Mouse (Mus musculus) embryo, embryonic 9.5 days (tissue): ENCODE data around the gene Sgce.
"Not testable (repeated sequence)": the region's sequence is repeated elsewhere in the genome, so short reads cannot be mapped to it uniquely, and the experiment has no call there.

Experiments
- DNase-seq: peaks from one replicate; pipeline ENCODE4 v3.0.0-alpha.2; 2017; ENCODE audit errors: extremely low spot score

Gene Sgce

DNA sequence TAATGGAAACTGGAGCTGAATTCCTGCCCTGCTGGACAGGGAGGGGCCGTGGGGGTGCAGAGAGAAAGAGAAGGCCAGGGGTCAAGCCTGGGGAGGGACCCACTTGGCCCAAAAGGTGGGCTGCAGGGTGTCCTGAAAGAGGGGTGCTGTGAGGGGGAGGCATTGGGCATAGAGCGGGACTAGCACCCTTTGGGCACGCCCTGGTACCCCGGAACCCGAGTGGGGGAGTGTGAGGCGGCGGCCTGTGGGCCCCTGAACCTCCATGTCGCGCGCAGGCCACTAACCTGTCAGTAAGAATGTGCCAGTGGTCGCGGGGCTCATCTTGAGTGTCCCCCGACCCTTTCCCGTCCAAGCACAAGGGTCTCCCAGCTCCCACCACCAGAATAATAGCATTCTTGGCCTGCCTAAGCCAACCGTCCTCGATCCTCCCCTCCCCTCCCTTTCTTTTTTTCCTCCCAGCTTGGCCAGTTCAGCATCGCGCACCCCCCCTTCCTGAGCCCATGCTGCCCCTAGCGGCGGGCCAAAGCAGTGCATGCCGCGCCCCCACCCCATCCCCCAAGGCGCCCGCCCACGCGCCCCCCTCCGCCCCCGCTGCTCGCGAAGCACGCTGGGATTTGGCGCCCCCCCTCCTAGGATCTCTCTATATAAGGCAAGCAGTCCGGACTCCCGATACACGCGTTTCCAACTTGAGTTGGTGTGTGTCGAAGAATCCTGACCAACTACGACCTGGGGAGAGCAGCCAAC lies at the start of gene Sgce, which contains the start of gene Peg10:
Sgce (minus strand) TSS at position 512 of the 744 bp plus-strand sequence.
Peg10 (plus strand) TSS at position 611 of the 744 bp plus-strand sequence.
- peak; percentile 89 for DNase-seq

DNA sequence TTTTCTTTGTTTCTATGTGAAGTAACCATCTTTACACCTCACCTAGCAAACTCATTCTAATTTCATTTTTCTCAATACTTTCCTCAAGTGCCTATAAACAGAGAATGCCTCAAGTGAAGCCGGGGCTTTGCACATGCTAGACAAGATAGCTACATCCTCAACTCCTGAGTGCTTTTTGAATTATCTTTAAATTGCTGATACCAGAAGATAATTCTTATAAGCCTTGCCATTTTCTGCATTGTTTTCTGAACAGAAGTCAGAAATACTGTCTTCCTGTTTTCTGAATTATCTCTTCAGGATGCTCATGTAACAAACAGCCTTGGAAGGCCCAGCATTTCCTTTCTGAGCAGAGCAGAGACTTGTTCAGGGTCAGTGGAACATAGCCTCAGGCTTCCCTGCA lies 49.3 kb upstream of the Sgce start:
- DNase-seq, result no peak

- peak; percentile 47 for DNase-seq
Measured at GRCm38 (mm10) chr6:4762252-4762651, 15.2 kb upstream of the Sgce start.

DNA sequence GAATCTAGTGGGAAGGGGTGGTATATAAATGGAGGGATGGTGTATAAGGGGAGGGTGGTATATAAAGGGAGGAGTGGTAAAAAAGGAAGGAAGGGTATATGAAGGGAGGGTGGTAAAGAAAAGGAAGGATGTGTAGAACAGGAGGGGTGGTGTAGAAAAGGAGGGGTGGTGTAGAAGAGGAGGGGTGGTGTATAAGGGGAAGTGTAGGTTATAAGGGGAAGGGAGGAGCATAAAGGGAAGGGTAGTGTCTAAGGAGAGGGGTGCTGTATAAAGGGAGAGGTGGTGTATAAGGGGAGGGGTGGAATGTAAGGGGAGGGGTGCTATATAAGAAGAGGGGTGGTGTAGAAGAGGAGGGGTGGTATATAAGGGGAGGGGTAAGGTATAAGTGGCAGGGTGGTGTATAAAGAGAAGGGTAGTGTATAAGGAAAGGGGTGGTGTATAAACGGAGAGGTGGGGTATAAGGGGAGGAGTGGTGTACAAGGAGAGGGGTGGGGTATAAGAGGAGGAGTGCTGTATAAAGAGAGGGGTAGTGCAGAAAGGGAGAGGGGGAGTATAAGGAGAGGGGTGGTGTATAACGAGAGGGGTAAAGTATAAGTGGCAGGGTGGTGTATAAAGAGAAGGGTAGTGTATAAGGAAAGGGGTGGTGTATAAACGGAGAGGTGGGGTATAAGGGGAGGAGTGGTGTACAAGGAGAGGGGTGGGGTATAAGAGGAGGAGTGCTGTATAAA lies 14.6 kb upstream of the Sgce start:
- DNase-seq, result not testable (repeated sequence)

- no peak for DNase-seq
Measured at GRCm38 (mm10) chr6:4754886-4755285, 7.9 kb upstream of the Sgce start.

GRCm38 (mm10) chr6:4754286-4754685 lies 7.3 kb upstream of the Sgce start:
- no peak for DNase-seq

DNA sequence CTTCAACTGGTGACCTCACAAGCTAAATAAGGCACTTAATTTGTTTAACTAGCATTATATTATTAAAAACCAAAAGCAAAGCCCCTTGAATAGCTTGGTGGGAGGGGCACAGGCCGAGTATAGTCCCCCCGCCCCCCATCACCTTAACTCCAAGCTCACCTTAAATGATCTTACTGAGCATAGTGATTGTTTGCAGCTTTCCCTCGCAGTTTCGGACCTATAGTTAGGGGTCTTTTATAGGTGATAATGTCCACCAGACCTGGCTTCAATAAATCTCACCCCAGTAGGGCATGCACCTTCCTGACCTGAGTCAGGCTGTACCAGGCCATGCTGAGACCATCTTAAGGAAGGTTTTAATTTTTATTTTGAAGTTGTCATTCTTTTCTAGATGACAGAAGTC lies 4.3 kb upstream of the Sgce start:
- DNase-seq, result no peak

- peak; percentile 93 for DNase-seq
Measured at GRCm38 (mm10) chr6:4749091-4749490, 2.1 kb upstream of the Sgce start.

GRCm38 (mm10) chr6:4748506-4748961 lies 1.5 kb upstream of the Sgce start:
- no peak for DNase-seq

DNA sequence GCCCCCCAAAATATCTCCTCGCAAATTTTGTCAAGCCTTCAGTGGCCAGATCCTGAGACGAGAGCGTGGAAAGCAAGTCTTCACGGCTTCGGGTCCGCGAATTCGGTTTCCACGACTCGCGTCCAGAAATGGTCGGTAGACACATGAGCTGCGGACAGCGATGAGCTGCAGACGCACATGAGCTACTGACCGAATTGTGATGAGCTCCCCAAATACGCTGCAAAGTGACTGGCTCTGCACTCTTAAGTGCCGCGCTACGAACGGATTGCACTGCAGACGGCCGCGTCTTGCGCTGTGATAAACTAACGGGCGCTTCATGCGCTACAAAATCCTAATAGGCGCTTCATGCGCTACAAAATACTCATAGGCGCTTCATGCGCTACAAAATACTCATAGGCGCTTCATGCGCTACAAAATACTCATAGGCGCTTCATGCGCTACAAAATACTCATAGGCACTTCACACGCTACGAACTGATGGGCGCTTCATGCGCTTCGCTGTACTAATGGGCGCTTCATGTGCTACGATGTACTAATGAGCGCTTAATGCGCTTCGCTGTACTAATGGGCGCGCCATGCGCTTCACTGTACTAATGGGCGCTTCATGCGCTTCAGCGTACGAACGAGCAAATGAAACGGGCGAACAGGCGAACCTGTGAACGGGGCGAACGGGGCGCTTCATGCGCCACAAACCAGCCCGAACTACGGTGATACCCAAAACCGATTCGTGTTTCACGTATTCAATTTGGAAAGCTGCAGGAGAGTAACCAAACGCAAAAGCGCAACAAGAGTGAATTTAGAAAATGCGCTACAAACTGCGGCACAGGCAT lies 884 bp upstream of the Sgce start:
- no peak for DNase-seq

DNA sequence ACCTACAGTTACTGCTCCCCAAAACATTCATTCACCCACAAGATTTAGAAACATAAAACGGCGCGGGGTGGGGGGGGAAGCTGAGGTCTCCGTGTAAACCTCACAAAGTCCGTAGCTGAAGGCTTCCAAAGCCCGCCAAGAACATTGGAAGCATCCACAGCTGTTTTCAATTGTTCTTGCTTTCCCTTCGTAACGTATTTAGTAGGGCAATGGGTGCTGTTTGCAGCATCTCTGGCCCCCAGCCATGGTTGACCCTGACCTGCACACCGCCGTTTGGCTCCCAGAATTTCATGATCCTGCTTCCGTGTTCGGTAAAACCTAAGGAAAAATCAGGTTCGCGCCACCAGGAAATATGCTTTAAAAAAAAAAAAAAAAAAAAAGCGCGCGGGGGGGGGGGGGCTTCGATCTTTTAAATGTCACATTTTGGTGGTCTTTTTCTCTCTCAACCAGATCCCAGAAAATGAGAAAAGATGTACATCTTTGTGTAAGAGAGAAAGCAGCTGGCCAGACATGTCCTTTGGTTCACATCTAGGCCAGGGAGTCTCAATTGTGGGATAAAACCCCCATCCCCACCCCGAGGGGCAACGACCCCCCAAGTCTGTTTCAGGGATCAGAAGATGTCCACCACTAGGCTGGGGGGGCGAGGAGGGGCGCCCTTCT lies 841 bp downstream of the Sgce start:
- DNase-seq, result peak; percentile 41

GRCm38 (mm10) chr6:4740511-4740910 lies 6.5 kb downstream of the Sgce start:
- no peak for DNase-seq

GRCm38 (mm10) chr6:4739522-4740355 lies 7.3 kb downstream of the Sgce start:
- DNase-seq, result no peak

DNA sequence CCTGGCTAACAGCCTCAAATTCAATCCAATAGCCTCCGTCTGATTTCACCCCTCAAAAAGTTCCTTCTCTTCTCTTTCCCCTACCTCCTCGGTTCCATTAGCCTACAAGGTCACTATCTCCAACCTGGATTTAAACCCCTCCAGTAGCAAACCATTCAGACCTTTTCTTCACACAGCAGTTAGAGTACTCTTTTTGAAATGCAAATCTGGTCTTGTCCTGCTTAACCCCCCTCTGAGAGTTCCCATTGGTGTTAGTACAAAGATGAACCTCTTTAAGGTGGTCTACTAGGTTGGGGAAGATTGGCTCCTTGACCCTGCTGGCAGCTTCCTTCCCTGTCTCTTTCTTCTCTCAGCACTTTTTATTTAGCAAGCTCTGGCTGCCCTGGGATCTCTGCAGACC lies 8.3 kb downstream of the Sgce start:
- no peak for DNase-seq

- no peak for DNase-seq
Measured at GRCm38 (mm10) chr6:4738034-4738629, 8.9 kb downstream of the Sgce start.

- DNase-seq, result no peak
Measured at GRCm38 (mm10) chr6:4736372-4736771, 10.6 kb downstream of the Sgce start.

DNA sequence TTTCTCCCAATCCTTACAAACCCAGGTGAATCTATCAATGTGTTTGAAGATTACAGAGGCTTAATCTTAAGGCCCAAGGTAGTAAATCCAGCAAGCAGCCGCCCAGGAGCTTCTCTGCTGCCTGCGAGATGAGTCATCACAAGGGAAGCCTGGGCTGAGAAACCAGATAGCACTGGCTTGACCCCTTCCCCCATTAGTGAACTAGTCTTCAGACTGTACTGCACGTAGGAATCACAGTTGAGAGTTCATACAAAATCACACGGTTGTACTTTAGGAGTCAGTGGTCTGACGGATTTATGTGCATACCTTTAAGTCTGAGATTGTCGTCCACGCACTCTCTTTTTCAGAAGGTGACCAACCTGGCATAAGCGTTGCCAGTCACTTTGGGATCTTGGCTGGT lies 13.8 kb downstream of the Sgce start:
- no peak for DNase-seq

- DNase-seq, result no peak
Measured at GRCm38 (mm10) chr6:4731675-4732074, 15.3 kb downstream of the Sgce start.

GRCm38 (mm10) chr6:4728305-4728704 lies 18.7 kb downstream of the Sgce start:
- DNase-seq, result no peak

DNA sequence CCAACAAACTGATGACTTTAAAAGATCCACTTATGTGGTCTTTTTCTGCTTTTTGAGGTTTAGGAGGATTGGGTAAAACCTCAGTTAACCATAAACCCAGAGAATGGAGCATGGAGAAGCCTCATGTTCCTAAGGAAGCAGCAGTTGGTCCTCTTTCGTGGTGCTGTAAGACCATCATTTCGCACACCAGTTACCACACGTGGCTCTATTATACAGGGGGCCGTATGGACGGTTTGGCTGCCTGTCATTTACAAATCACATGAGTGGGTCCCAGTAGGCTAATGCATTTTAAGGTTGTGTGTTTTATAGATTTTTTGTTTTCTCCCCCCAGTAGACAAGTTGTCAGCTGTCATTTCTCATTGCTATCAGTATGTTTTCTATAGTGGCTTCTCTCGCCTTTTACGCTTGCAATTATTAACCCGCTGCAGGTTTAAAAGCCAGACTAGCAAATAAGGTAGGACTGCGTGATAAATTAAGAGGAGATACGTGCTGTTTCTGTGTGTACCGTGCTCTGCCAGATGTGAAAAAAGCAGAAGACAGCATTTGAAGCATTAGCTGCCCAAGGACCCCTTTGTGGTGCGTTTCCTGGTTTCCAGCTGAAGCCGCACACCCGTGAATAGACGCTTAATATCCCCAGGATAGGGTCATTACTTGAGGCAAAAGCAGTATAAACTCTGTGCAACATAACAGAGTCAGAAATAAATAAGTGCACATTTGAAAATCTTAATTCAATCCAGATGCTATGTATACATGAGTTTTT lies 22.8 kb downstream of the Sgce start:
- no peak for DNase-seq
